Mouse (Mus musculus) gastrocnemius, postnatal 10 days (tissue): ENCODE measurements around the gene Tns3. TPM values are rescaled to one million over a fixed set of nuclear protein-coding genes. Genes with fewer than 3 reads are reported as not detected.
A peak's percentile ranks its signal among the peaks of the same experiment; 100 is the strongest.

Source experiments
- DNase-seq: peaks from one replicate; pipeline ENCODE4 v3.0.0; 2021; ENCODE audit warnings: mixed read lengths
- long read RNA-seq, 2 experiments: library from polyadenylated mRNA; stranded (forward); transcript quantifications; one replicate each; pipeline ENCODE4 v2.0.0; 2021
- total RNA-seq, 2 experiments: library from RNA; stranded (reverse); gene quantifications; 2 replicates each; pipeline ENCODE4 v1.2.3; 2021

Tns3 gene
- total RNA-seq = 10 to 100 TPM; 16.7 to 21.3 TPM
- long read RNA-seq, experiment 1, full-length matches to known transcripts = 1 of 2 reads
- long read RNA-seq, experiment 1, partial matches to known transcripts = 0 of 2 reads
- long read RNA-seq, experiment 1, other reads (novel, unspliced or antisense) = 1 of 2 reads
- long read RNA-seq, experiment 2, partial matches to known transcripts = 0 of 1 reads
- long read RNA-seq, experiment 2, other reads (novel, unspliced or antisense) = 1 of 1 reads

- DNase-seq = peak; percentile 75
Measured at GRCm38 (mm10) chr11:8664393-8664743, at the start of gene Tns3. Gene Tns3, minus strand, starts transcription at chr11:8664535.

GRCm38 (mm10) chr11:8706246-8707041 lies 42.1 kb upstream of the Tns3 start:
- DNase-seq = peak; percentile 13

- no peak for DNase-seq
Measured at GRCm38 (mm10) chr11:8705156-8705555, 40.8 kb upstream of the Tns3 start.

GRCm38 (mm10) chr11:8703876-8704275 lies 39.5 kb upstream of the Tns3 start:
- DNase-seq = no peak

GRCm38 (mm10) chr11:8702532-8702886 lies 38.2 kb upstream of the Tns3 start:
- no peak for DNase-seq

GRCm38 (mm10) chr11:8701845-8702531 lies 37.7 kb upstream of the Tns3 start:
- DNase-seq = no peak

GRCm38 (mm10) chr11:8701400-8701799 lies 37.1 kb upstream of the Tns3 start:
- no peak for DNase-seq

GRCm38 (mm10) chr11:8700641-8701221 lies 36.4 kb upstream of the Tns3 start:
- DNase-seq = no peak

GRCm38 (mm10) chr11:8699777-8700176 lies 35.4 kb upstream of the Tns3 start:
- DNase-seq = no peak

GRCm38 (mm10) chr11:8697670-8698069 lies 33.3 kb upstream of the Tns3 start:
- DNase-seq = no peak

GRCm38 (mm10) chr11:8694096-8694495 lies 29.8 kb upstream of the Tns3 start:
- DNase-seq = no peak

GRCm38 (mm10) chr11:8692536-8693471 lies 28.5 kb upstream of the Tns3 start:
- peak; percentile 22 for DNase-seq

- DNase-seq = no peak
Measured at GRCm38 (mm10) chr11:8692162-8692535, 27.8 kb upstream of the Tns3 start.

GRCm38 (mm10) chr11:8691605-8692004 lies 27.3 kb upstream of the Tns3 start:
- DNase-seq = no peak

- no peak for DNase-seq
Measured at GRCm38 (mm10) chr11:8690633-8691032, 26.3 kb upstream of the Tns3 start.

- DNase-seq = no peak
Measured at GRCm38 (mm10) chr11:8689515-8689914, 25.2 kb upstream of the Tns3 start.

GRCm38 (mm10) chr11:8688907-8689306 lies 24.6 kb upstream of the Tns3 start:
- DNase-seq = no peak

GRCm38 (mm10) chr11:8686501-8686900 lies 22.2 kb upstream of the Tns3 start:
- no peak for DNase-seq

- DNase-seq = no peak
Measured at GRCm38 (mm10) chr11:8686061-8686460, 21.7 kb upstream of the Tns3 start.

- no peak for DNase-seq
Measured at GRCm38 (mm10) chr11:8685195-8685594, 20.9 kb upstream of the Tns3 start.

- DNase-seq = no peak
Measured at GRCm38 (mm10) chr11:8684262-8684661, 19.9 kb upstream of the Tns3 start.

- no peak for DNase-seq
Measured at GRCm38 (mm10) chr11:8681356-8681755, 17.0 kb upstream of the Tns3 start.
